Mouse (Mus musculus): ENCODE data around the gene Cdpf1.

Cdpf1 gene

DNA sequence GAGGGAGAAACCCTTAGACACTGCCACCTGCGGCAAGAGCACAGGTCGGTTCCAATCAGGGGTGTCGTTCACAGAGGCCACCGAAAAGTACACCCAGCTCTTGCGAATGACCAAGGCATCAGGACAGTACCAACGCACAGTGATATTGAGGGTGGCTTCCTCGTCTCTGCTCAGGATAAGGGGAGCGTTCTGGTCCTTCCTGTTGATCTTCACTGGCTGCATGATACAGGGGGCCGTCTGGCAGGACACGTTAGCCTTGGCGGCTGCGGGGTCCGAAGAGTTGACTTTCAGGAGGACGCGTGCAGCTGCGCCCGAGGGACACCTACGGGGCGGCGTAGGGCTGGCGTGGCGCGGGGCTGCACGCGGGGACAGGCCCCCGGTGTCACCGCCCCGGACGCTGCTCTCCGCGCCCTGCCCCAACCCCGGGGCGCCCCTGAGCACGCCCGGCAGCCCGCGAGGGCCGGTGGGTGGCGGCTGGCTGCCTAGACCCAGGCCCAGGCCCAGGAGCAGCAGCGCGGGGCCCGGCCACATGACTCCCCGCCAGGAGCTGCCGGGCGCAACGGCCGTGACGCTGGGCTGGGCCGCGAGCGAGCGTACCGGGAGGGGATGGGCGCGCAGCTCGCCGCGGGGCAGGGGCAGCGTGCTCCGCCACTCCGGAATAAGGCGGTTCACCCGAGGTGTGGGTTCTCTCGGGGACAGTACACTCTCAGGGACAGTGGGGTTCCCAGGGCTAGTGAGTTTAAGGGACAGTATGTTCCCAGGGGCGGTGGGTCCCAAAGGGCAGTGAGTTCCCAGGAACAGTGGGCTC lies 9.9 kb upstream of the Cdpf1 start, which contains the start of gene Pkdrej:
Gene Pkdrej, minus strand, starts transcription at position 532 of the 808 bp plus-strand sequence.
- POLR2A ChIA-PET, result interaction anchor here in 3 of 4 experiments (0.6 to 2.9 kb wide), 9 partner anchors 8 to 168 kb away, joined by 3 to 22 read pairs (median 8); partner anchors contain the start of genes Cdpf1 (in 3 of the 3), Ttc38 (in 2 of the 3) and Trmu (in 1 of the 3)
- CTCF ChIA-PET, result interaction anchor here in 2 of 4 experiments (0.6 to 2.0 kb wide), 5 partner anchors 10 to 211 kb away, joined by 3 to 6 read pairs (median 4); partner anchors contain the start of gene Cdpf1 (in 1 of the 2)

DNA sequence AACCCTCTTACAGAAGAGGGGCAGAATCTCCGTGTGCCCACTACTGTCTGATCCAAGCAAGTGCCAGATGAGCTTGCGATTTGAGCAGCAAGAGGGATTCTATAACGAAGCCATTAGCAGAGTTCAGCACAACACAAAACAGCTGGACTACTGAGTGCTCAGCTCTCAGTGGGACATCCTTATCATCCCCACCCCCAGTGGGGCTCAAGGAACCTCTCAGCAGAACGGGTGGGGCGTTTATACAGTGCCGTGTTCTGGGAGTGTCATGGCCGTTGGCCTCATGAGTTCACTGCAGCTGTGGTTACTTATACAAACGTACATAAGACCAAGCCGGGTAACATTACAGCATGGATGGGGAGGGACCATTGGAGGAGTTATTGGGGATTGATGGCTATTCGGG lies 1.9 kb upstream of the Cdpf1 start:
- ChIA-PET CTCF (interaction anchor here in 2 of 4 experiments (1.4 to 2.0 kb wide), 3 partner anchors 22 to 28 kb away, joined by 5 to 6 read pairs (median 6); no protein-coding TSS in a partner anchor), POLR2A (interaction anchor here in 2 of 4 experiments (0.7 to 1.8 kb wide), 11 partner anchors 8 to 252 kb away, joined by 3 to 9 read pairs (median 3); partner anchors contain the start of genes Gtse1 (in 2 of the 2), Pkdrej (in 1 of the 2), Trmu (in 1 of the 2) and Ttc38 (in 1 of the 2))

DNA sequence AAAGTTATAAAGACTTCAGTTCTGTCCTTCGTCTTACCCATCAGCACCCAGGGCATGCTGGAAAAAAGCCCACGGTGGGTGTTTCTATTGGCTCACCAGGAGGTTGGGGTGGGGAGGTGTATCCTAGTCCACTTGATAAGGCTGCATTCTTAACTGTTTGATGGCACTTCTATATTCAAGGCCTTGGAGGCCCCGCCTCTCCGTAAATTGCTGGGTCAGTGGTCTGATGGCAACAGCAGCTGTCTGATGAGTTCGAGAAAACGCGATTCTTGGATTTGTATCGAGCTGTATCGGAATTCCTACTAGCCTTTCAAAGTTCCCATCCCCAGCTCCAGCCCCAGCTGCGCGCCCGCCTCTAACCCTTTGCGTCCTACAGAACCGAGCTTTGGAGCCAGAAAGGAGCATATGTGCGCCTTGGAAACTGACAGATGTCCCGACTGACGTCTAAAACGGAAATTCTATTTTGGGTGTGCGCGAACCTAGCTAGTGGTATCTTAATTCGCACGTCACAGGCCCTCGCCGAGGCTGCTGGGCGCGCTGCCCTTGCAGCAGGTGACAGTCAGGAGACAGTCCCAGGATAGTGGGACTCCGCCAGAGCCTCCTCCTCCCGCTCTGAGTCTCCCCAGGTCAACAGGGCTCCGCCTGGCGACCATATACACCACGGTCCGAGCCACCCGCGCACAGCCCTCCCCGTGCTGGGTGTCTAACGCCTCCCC lies 533 bp downstream of the Cdpf1 start:
- ChIA-PET POLR2A (interaction anchor here (0.6 to 5.2 kb wide), 71 partner anchors 8 to 774 kb away, joined by 3 to 58 read pairs (median 4); partner anchors contain the start of genes Gtse1 (in 3 of the 4), Pkdrej (in 3 of the 4), Ttc38 (in 3 of the 4) and Celsr1 (in 2 of the 4)), CTCF (interaction anchor here in 3 of 4 experiments (0.6 to 2.0 kb wide), 23 partner anchors 11 to 683 kb away, joined by 3 to 14 read pairs (median 4); partner anchors contain the start of genes Ppara (in 2 of the 3), Ttc38 (in 2 of the 3) and Pkdrej (in 1 of the 3))

DNA sequence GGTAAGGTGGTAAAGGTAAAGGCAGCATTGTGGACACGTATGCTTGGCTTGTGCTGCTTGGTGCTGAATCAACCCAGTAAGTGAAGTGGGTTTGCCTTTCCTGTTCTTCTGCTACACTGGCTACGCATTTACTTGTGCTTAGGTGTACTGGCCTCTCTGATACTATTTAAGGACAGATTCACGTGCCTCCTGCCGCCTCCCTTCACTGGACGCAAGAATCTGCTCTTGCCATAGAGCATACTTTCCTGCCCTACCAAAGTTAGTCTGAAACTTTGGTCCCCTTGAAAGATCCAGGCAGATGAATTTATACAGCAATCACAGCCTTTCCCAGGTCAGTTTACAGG lies 1.1 kb downstream of the Cdpf1 start:
- CTCF ChIA-PET, result interaction anchor here in 1 of 4 experiments (0.8 to 2.0 kb wide), 6 partner anchors 21 to 330 kb away, joined by 3 to 14 read pairs (median 5); partner anchors contain the start of gene Ttc38

DNA sequence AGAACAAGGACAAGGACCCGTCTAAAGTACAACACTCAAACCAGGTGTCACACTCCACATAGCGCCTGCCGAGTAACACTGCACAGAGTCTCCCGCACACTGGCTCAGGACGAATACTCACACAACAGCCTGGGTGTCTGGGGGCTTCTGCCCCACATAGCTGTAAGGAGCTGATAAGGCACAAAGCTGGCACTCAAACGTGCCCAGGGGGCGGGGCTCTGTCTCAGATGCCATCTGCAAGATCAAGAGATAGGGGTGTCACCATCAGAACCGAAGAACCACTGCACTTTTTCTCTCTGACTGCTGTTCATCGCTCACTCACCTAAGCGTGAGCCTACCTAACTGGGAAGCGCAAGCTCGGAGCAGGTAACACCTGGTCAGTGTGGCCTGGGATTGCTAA lies 2.4 kb downstream of the Cdpf1 start:
- CTCF ChIA-PET, result interaction anchor here in 3 of 4 experiments (0.6 to 1.0 kb wide), 4 partner anchors 32 to 211 kb away, joined by 3 to 4 read pairs (median 3); partner anchors contain the start of gene Ppara (in 1 of the 3)
- POLR2A ChIA-PET, result interaction anchor here in 2 of 4 experiments (0.8 to 5.2 kb wide), 9 partner anchors 12 to 360 kb away, joined by 3 to 58 read pairs (median 6); partner anchors contain the start of genes Ttc38 (in 2 of the 2), Gtse1 (in 1 of the 2), Pkdrej (in 1 of the 2) and Trmu (in 1 of the 2)

More for the DNA sequence above, 1.1 kb downstream of the Cdpf1 start:
- POLR2A ChIA-PET, result interaction anchor here in 3 of 4 experiments (0.6 to 5.2 kb wide), 24 partner anchors 7 to 774 kb away, joined by 3 to 58 read pairs (median 6); partner anchors contain the start of genes Pkdrej (in 2 of the 3), Gtse1 (in 1 of the 3), Ppara (in 1 of the 3) and Trmu (in 1 of the 3)

DNA sequence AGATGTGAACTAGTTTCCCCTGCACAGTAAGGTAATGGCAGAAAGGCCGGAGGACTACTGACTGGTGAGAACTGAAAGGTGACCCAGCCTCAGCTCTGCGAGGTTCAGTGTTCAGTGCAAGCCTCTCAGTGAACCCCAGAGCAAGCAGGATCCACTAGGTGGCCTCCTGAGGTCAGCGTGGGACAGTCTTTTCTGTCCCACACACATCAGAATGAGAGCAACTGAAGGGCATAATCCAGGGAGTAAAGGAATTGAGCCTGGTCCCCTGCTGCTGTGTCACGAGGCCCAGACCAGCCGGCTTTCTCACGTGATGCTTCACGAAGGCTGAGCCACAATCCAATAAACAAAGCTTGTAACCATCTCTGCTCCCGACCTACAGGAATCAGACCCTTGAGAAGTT lies 3.1 kb downstream of the Cdpf1 start:
- ChIA-PET POLR2A (interaction anchor here in 2 of 4 experiments (0.6 to 5.2 kb wide), 11 partner anchors 12 to 360 kb away, joined by 3 to 58 read pairs (median 6); partner anchors contain the start of genes Ttc38 (in 2 of the 2), Gtse1 (in 1 of the 2), Pkdrej (in 1 of the 2) and Trmu (in 1 of the 2)), CTCF (interaction anchor here in 2 of 4 experiments (1.0 kb wide), 2 partner anchors 51 to 74 kb away, joined by 3 read pairs; partner anchors contain the start of gene Ppara (in 1 of the 2))

DNA sequence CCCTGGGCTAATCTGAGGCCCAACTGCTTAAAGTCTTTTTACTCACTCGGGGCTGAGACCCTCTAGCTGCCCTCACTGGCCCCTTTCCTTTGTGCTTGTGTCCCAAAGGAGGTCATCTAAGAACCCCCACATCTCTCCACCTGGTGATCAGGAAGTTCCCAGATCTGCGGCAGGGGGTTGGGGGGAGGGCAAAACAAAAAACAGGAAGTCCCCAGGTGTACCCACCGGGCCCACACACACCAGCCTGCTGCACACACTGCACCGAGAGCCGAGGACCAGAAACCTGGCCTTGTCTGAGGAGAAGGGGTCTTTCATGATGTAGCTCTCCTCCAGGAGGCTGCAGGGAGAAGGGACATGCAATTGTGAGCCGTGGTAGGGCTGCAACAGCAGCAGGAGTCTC lies 3.5 kb downstream of the Cdpf1 start:
- POLR2A ChIA-PET, result interaction anchor here in 2 of 4 experiments (0.6 to 5.2 kb wide), 10 partner anchors 13 to 361 kb away, joined by 3 to 58 read pairs (median 6); partner anchors contain the start of genes Ttc38 (in 2 of the 2), Pkdrej (in 1 of the 2) and Trmu (in 1 of the 2)
- CTCF ChIA-PET, result interaction anchor here in 1 of 4 experiments (0.5 kb wide), 1 partner anchor 33 kb away, joined by 3 read pairs; no protein-coding TSS in a partner anchor

DNA sequence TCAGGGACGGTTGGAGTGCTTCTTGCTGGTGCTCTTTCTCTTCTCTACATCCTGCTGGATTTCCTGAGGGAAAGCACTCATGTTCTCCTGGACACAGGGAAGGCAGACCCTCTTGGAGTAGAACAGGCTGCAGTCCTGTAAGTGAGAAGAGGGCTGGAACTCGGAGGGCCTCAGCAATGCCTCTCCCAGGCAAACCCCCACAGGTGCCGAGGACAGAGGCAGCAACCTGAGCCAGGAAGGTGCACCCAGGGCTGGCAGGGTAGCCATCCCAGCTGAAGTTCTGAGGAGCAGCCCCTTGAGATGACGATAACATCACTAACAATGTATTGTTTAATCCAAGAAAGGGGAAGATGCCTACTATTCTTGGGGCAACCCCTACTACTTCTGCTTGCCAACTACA lies 4.1 kb downstream of the Cdpf1 start:
- ChIA-PET POLR2A (interaction anchor here in 1 of 4 experiments (5.2 kb wide), 1 partner anchor 24 kb away, joined by 58 read pairs; the partner anchor contains the start of gene Ttc38), CTCF (interaction anchor here in 1 of 4 experiments (0.6 kb wide), 1 partner anchor 358 kb away, joined by 3 read pairs; no protein-coding TSS in a partner anchor)

DNA sequence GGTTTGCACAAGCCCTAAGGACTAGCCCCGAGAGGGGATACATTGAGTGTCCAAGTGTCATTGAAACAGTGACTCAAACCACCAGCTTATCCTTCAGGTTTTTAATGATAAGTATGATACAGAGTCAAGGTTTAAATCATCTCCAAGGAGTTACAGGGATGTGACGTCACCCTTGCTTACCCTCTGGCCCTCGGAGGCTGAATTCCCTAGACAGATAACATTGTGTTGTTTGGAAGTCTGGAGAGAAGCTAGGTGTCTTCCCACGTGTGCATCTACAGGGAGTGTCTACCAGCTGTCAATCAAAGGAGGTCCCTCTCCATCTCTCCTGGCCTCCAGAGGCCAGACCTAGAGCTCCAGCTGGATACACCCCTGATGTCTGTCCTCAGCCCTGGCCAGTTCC lies 4.6 kb downstream of the Cdpf1 start:
- POLR2A ChIA-PET, result interaction anchor here in 3 of 4 experiments (0.5 to 0.6 kb wide), 3 partner anchors 97 to 513 kb away, joined by 4 to 6 read pairs (median 5); no protein-coding TSS in a partner anchor
- CTCF ChIA-PET, result interaction anchor here in 1 of 4 experiments (0.6 kb wide), 1 partner anchor 359 kb away, joined by 3 read pairs; no protein-coding TSS in a partner anchor

DNA sequence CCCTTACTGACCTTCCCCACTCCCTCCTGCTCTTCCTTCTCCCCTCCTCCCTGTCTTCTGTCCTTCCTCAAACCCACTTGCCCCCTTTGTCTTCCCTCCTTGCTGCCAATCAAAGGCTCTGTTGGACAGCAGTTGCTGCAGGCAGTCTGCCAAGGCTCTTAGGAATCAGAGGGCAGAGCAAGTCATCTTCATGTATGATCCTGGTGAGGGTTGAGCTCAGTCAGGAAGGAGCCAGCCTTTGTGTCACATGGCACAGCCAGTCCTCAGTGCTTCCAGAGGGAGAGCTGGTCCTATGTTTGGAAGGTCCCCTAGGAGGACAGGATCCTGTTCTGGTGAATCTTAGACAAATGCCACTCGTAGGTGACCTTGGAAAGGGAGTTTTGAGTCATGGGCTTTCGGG lies 8.6 kb downstream of the Cdpf1 start:
- POLR2A ChIA-PET, result interaction anchor here in 2 of 4 experiments (1.1 to 1.6 kb wide), 2 partner anchors 8 kb away, joined by 8 read pairs; partner anchors contain the start of gene Cdpf1 (in 2 of the 2)
- CTCF ChIA-PET, result no interaction called here

DNA sequence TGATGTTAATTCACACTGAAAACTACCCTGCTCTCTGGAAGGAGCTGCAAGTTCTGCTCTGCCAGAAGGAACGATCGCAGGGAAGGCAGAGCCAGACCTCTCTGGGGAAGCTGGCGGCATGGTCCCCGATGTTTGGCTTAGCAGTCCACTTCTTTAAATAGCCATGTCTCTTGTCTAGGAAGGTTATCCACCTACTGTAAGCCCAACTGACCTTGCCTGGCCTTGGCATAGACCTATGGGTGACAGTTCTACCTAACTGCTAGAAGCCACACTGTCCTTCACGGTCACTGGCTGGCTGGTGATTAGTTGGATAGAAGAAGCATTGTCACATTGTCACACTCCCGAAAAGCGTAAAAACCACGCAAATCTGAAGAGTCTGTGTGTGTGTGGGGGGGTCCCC lies 12.8 kb downstream of the Cdpf1 start:
- ChIA-PET POLR2A (interaction anchor here in 1 of 4 experiments (2.4 kb wide), 1 partner anchor 13 kb away, joined by 11 read pairs; the partner anchor contains the start of gene Cdpf1), CTCF (no interaction called here)

DNA sequence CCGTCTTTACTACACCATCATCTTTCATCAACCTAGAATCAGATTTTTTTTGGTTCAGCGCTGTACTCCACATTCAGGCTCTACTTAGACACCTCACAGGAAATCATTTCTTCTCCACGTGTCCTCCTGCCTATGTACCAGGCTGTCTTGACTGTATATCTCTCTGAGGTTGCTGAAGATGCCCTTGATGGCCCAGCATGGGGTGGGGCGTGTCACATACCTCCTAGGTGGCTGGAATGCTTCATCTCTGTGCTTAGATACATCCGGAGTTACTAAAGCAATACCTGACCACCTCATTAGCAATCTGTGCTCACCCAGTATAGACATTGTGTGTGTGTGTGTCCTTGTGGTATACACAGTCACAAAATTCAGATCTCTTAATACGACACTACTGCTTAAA lies 16.0 kb downstream of the Cdpf1 start:
- CTCF ChIA-PET, result no interaction called here
- POLR2A ChIA-PET, result no interaction called here

DNA sequence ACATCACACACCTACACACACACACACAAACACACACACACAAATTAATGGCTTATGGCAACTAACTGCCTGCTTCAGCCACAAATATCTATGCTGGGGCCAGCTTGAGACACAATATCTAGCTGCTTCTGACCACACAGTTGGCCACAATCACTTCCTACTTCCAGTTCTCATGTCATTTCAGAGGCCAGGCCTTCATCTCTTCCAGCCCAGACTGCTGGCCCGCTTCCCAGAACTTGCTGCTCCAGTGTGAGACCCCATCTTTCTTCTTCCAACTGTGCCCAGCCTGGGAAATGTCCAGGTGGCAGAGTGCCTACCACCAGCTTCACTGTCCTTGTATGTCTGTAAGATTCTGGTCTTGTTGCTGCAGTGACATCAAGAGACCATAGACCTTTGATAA lies 18.7 kb downstream of the Cdpf1 start:
- CTCF ChIA-PET, result no interaction called here
- POLR2A ChIA-PET, result no interaction called here

DNA sequence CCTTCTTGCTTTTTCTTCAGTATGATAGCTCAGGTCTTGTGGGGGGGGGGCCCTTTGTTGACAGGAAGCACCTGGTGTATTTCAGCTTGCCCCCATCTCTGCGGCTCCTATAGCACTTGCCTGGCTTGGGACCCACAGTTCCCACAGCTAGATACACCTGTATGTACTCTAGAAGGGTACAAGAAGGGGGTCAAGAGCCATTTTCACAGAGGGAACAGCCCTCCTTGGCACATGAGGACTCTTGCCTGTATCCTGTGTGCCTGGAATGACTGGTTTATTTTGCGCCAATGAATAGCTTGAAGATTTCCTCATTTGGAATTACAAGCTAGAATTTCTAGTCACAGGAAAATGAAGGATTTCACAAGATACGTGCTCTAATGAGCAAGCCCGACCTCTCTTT lies 20.0 kb downstream of the Cdpf1 start:
- ChIA-PET CTCF (interaction anchor here in 1 of 4 experiments (0.6 kb wide), 1 partner anchor 105 kb away, joined by 3 read pairs; no protein-coding TSS in a partner anchor), POLR2A (interaction anchor here in 1 of 4 experiments (0.6 to 1.0 kb wide), 2 partner anchors 77 to 213 kb away, joined by 3 to 4 read pairs; no protein-coding TSS in a partner anchor)

DNA sequence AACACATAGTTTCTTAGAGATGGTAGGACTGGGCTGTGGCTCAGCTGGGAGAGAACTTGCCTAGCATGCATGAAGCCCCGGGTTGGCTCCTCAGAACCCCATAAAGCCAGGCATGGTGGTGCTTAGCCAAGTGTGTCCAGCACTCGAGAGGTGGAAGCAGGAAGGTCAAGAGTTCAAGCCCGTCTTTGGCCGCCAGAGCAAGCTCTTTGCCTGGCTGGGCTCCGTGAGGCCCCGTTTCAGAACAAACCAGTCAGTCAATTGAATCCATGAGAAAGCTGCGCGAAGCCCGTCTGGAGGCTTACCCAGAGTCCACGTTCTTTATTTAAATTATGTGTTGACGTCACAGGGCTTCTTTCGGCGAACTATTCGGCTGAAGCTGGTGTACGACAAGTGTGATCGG lies 22.9 kb downstream of the Cdpf1 start:
- ChIA-PET CTCF (interaction anchor here in 1 of 4 experiments (0.6 kb wide), 1 partner anchor 261 kb away, joined by 3 read pairs; no protein-coding TSS in a partner anchor), POLR2A (interaction anchor here in 3 of 4 experiments (0.6 to 1.3 kb wide), 3 partner anchors 23 to 206 kb away, joined by 3 to 8 read pairs (median 3); partner anchors contain the start of gene Cdpf1 (in 1 of the 3))

DNA sequence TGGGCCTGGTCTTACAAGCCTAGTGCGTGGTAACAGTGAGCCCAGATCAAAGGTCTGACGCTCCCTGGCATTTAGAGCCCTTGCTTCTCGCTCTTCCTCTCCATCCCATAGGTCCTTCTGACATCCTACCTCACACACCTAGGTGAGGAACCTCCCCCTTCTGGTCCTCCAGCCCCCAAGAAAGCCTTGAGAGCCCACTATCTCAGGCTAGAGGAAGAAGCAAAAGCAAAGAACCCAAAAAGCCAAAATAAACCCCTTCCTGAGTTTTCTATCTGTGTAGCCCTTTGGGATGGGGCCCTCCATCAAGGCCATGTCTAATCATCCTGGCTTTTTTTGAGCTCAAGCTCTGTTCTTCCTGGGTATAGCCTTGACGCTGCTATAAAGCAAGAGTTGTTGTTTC lies 23.4 kb downstream of the Cdpf1 start:
- POLR2A ChIA-PET, result interaction anchor here in 2 of 4 experiments (1.3 to 1.6 kb wide), 2 partner anchors 23 to 24 kb away, joined by 4 to 8 read pairs; partner anchors contain the start of gene Cdpf1 (in 2 of the 2)
- CTCF ChIA-PET, result no interaction called here

DNA sequence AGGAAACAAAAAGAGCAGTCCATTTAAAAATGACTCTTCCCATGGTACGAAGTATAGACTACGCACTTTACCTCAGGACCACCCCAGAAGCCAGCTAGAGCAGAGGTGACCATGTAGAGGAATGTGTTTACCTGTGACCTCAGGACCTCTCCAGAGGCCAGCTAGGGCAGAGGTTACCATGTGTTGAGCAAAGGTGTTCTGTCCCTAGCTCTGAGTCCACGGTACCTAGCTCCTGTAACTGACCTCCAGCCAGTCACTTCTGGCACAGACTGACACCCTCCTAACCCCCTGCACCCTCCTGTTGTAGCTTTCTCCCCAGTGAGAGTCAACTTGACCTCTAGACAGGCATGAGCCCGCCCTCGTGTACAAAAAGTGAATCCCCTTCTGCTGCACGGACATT lies 24.0 kb downstream of the Cdpf1 start:
- ChIA-PET POLR2A (interaction anchor here in 1 of 4 experiments (1.6 kb wide), 1 partner anchor 24 kb away, joined by 4 read pairs; the partner anchor contains the start of gene Cdpf1), CTCF (no interaction called here)
